Mouse (Mus musculus) brain, adult 10 weeks (tissue): ENCODE measurements around the gene Cdon. TPM values are rescaled to one million over a fixed set of nuclear protein-coding genes. Genes with fewer than 3 reads are reported as not detected.

Experiments used
- polyA plus RNA-seq: library from polyadenylated mRNA; stranded (reverse); fragments of 350-450 nt; fragmentation: Illumina TruSeq; extraction: RNeasy Lipid Tissue Mini Kit (QIAGEN cat#74804); gene quantifications from one replicate; pipeline ENCODE4 v1.2.3, GENCODE M21; 2015; ENCODE audit warnings: low read depth, low replicate concordance

The Cdon gene
- polyA plus RNA-seq, result 4.3 TPM

DNA sequence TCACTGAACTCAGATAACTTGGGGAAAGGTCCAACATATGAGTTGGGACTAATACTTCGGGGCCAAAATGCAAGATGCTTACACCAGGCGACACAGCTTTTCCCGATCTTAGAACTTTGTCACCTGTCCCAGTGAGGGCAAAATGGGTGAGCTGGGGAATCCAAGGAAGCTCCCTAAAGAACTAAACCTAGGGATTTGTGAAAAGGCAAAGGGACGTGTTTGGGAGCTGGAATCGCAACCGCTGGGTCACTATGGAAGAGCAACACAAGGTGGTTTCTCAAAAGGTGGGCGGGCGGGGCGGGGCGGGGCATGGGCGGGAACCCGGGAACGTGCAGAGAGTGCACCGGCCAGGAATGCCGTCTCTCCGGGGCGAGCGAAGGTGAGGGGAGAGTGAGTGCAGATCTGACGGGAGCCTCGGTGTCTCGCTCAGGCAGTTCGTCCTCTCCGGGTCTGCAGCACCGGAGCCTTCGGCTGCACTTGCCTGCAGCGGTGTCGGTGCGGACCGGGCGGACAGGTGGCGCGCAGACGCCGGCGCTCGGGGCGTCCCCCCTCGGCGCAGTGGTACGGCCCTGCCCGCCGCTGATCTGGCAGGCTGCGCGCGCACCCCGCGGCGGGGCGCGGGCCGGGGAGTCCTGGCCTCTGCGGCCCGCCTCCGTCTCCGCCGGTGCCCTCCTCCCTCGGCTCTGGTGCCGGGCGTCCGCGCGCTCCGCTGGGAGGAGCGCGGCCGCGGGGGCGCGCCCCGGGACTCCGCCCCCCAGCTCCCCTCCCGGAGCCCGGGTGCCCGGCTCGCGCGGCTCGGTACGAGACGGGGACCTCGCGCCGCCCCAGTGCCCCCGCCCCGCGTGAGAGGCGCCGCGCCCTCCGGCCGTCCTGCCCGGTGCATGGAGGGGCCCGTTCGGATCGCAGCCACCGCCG lies at the start of gene Cdon:
Gene Cdon, plus strand, starts transcription at position 324 of the 915 bp plus-strand sequence.

GRCm38 (mm10) chr9:35518169-35518568 lies 97.2 kb downstream of the Cdon start, which contains the start of gene Gm1113:
Gene Gm1113 (minus strand): TSS chr9:35518269.

Other genes with a start within 250 kb of the Cdon start
- 28.0 TPM for gene Dcps, start 245.1 kb upstream of the Cdon start, polyA plus RNA-seq
- gene Srpr, start 221.0 kb upstream of the Cdon start, polyA plus RNA-seq, result 66.4 TPM
- gene Tirap, start 220.8 kb upstream of the Cdon start, polyA plus RNA-seq, result 1.6 TPM
- gene Foxred1, start 210.1 kb upstream of the Cdon start, polyA plus RNA-seq, result 43.2 TPM
- 22.6 TPM for gene Fam118b, start 153.3 kb upstream of the Cdon start, polyA plus RNA-seq
- gene Rpusd4, start 153.3 kb upstream of the Cdon start, polyA plus RNA-seq, result 10.8 TPM
- gene Gm1113, start 97.1 kb downstream of the Cdon start, polyA plus RNA-seq, result not detected
- gene Ddx25, start 137.4 kb downstream of the Cdon start, polyA plus RNA-seq, result 20.0 TPM
- gene Pus3, start 137.5 kb downstream of the Cdon start, polyA plus RNA-seq, result 15.1 TPM
- 0.57 TPM for gene Pate2, start 149.2 kb downstream of the Cdon start, polyA plus RNA-seq
- 7.3 TPM for gene Hyls1, start 149.3 kb downstream of the Cdon start, polyA plus RNA-seq
- not detected for gene Pate4, start 190.8 kb downstream of the Cdon start, polyA plus RNA-seq
- not detected for gene Pate3, start 227.1 kb downstream of the Cdon start, polyA plus RNA-seq